Mouse (Mus musculus) hindbrain, embryonic 11.5 days (tissue): ENCODE results near the gene Cyb561. TPM values are rescaled to one million over a fixed set of nuclear protein-coding genes. Genes with fewer than 3 reads are reported as not detected.

Experiments
- ATAC-seq: fragments of 200-750 bp; cut with Nextera tagmentation; 2 replicates; pipeline ENCODE4 v1.8.0; 2017; ENCODE audit warnings: mild to moderate bottlenecking, moderate TSS enrichment, moderate library complexity; ENCODE audit not compliant: low FRiP score
- DNase-seq: peaks from one replicate; pipeline ENCODE4 v3.0.0-alpha.2; 2015; ENCODE audit warnings: low spot score
- H3K27ac ChIP-seq: fragments of 300-500 bp; sonication (generic); 2 replicates; pipeline ENCODE4 v1.5.1; 2014; ENCODE audit warnings: mild to moderate bottlenecking, low read depth, low read length
- H3K27me3 ChIP-seq: fragments of 300-500 bp; sonication (generic); 2 replicates; pipeline ENCODE4 v1.6.1; 2014; ENCODE audit warnings: mild to moderate bottlenecking, low read length, moderate library complexity, mixed read lengths; ENCODE audit not compliant: control insufficient read depth, insufficient read depth
- H3K36me3 ChIP-seq: fragments of 300-500 bp; sonication (generic); 2 replicates; pipeline ENCODE4 v1.6.1; 2014; ENCODE audit warnings: mild to moderate bottlenecking, low read length, moderate library complexity, mixed read lengths; ENCODE audit not compliant: control insufficient read depth, insufficient read depth
- H3K4me1 ChIP-seq: fragments of 300-500 bp; sonication (generic); replicated peaks from 2 replicates; pipeline ENCODE4 v1.6.1; 2014; ENCODE audit warnings: low read length, mixed read lengths; ENCODE audit not compliant: control insufficient read depth, insufficient read depth
- H3K4me2 ChIP-seq: fragments of 300-500 bp; sonication (generic); replicated peaks from 2 replicates; pipeline ENCODE4 v1.6.1; 2014; ENCODE audit warnings: mild to moderate bottlenecking, low read depth, low read length
- H3K4me3 ChIP-seq: fragments of 300-500 bp; sonication (generic); 2 replicates; pipeline ENCODE4 v1.5.1; 2014; ENCODE audit warnings: low read depth, low read length
- H3K9ac ChIP-seq: fragments of 300-500 bp; sonication (generic); 2 replicates; pipeline ENCODE4 v1.6.1; 2014; ENCODE audit warnings: low read depth, low read length
- H3K9me3 ChIP-seq: fragments of 300-500 bp; sonication (generic); 2 replicates; pipeline ENCODE4 v1.6.1; 2016; ENCODE audit warnings: low read length; ENCODE audit not compliant: control insufficient read depth
- WGBS: fragments of 180-500 bp; shearing (Covaris S2); extraction: QIAGEN DNeasy Blood & Tissue Kit; methylation state at CpG from one replicate; pipeline ENCODE4 v1.1.7; 2014; 5-methylcytosine and 5-hydroxymethylcytosine counted together
- polyA plus RNA-seq: library from polyadenylated mRNA; unstranded; fragments of >200 nt; fragmentation: Nextera tagmentation; extraction: Ambion mirVana; gene quantifications from 2 replicates; pipeline ENCODE4 v1.2.1, GENCODE M21; 2014

Cyb561 gene
- polyA plus RNA-seq, 1 experiment from 2014 or later = 17.6 TPM

DNA sequence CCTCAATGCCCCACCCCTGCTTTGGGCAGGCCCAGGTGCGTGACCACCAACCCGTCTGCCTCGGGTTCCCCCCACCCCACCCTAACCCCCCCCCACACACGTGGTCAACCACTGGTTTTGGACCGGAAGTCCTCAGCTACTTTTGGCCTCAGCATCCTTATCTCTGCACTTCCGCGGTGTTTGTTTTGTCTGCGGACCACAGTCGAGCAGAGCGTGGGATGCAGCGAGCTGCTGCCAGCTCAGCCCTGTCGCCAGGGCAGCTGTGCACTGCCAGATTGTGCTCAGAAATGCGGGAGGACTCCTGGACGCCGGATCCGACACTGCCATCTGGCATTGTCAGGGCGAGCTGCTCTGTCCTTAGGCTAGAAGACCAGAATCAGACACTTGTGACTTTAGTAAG lies 6.2 kb upstream of the Cyb561 start:
- Histone ChIP-seq H3K27me3 (no peaks in the 10 kb centered on the region), H3K9me3 (no peaks in the 10 kb centered on the region), H3K27ac (no peak overlapping the region), H3K9ac (no peak overlapping the region), H3K36me3 (no peaks in the 10 kb centered on the region), H3K4me3 (no peak overlapping the region), H3K4me1 (no peaks in the 10 kb centered on the region), H3K4me2 (no peak overlapping the region)
- 55% methylated on average over 17 of the region's 17 CpGs for WGBS
- ATAC-seq (no peak), DNase-seq (no peak)

DNA sequence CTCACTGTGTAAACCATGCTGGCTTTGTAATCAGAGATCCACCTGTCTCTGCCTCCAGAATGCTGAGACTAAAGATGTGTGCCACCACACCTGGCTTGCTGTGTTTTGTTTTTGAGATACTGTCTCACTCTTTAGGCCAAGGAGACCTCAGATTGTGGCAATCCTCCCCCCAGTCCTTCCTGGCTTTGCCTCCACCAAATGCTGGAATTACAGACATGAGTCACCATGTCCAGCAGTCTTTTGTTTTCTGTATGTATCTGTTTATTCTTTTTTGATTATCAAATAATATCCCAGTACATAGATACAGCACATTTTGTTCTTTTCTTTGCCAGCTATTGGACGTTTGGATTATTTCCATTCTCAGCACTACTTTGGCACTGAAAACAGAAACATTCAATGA lies 5.4 kb upstream of the Cyb561 start:
- 70% methylated on average over 1 of the region's 1 CpGs for WGBS
- H3K9me3 ChIP-seq = no peaks in the 10 kb centered on the region
- no peaks in the 10 kb centered on the region for H3K27me3 ChIP-seq
- no peaks in the 10 kb centered on the region for H3K4me1 ChIP-seq
- H3K4me2 ChIP-seq = no peak overlapping the region
- H3K27ac ChIP-seq = no peak overlapping the region
- no peaks in the 10 kb centered on the region for H3K36me3 ChIP-seq
- no peak for ATAC-seq
- no peak overlapping the region for H3K4me3 ChIP-seq
- no peak overlapping the region for H3K9ac ChIP-seq
- no peak for DNase-seq

DNA sequence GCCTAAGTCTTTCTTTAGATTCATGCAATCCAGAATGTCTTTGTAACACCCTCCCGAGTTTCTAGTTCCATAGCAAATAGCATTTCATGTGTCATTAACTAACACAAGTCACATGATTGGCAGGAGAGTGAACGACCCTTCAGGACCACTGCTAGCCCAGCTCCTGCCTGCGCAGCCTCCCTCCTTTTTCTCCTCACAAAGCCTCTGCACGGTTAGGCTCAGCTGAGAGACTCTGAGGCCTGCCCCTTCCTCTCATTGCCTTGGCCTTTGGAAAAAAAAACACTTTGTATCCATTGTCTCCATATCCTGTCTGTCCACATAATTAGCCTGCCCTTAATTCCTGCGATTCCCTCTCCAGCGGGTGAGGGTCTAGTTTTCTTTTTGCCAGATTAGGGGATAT lies 4.4 kb upstream of the Cyb561 start:
- H3K9me3 ChIP-seq = no peaks in the 10 kb centered on the region
- H3K4me2 ChIP-seq = no peak overlapping the region
- no peaks in the 10 kb centered on the region for H3K36me3 ChIP-seq
- no peak overlapping the region for H3K9ac ChIP-seq
- H3K27me3 ChIP-seq = no peaks in the 10 kb centered on the region
- H3K4me3 ChIP-seq = no peak overlapping the region
- no peak overlapping the region for H3K27ac ChIP-seq
- no peaks in the 10 kb centered on the region for H3K4me1 ChIP-seq
- ATAC-seq (no peak), DNase-seq (no peak)
- WGBS = 53% methylated on average over 6 of the region's 6 CpGs

DNA sequence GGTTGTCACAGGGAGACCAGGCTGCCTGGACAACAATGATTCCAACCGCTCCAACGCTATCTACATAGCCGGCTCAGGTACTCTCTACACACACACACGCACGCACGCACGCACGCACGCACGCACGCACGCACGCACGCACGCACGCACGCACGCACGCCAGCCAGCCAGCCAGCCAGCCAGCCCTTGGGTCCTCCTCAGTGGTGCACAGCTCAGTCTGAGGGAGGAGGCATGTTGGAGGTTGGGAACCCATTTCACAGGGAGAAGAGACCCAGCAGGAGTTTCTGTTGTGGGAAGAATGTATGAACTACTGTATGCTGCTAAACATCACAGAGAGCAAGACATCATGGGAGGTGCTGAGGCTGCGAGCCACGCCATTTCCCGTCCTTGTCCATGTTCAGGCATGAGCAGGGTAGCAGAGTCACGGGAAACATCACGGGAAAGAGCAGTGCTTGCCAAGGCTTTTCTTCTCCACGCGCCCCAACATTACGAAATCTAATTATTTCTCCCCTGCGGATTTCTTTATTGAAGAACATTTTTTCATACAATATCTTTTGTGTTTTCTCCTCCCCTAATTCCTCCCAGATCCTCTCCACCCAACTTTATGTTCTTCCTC lies 2.8 kb upstream of the Cyb561 start:
- no peaks in the 10 kb centered on the region for H3K27me3 ChIP-seq
- DNase-seq (no peak), ATAC-seq (no peak)
- H3K4me1 ChIP-seq = no peaks in the 10 kb centered on the region
- no peak overlapping the region for H3K4me3 ChIP-seq
- WGBS = 90% methylated on average over 28 of the region's 28 CpGs
- no peak overlapping the region for H3K27ac ChIP-seq
- H3K4me2 ChIP-seq = no peak overlapping the region
- H3K9me3 ChIP-seq = no peaks in the 10 kb centered on the region
- no peaks in the 10 kb centered on the region for H3K36me3 ChIP-seq
- no peak overlapping the region for H3K9ac ChIP-seq

DNA sequence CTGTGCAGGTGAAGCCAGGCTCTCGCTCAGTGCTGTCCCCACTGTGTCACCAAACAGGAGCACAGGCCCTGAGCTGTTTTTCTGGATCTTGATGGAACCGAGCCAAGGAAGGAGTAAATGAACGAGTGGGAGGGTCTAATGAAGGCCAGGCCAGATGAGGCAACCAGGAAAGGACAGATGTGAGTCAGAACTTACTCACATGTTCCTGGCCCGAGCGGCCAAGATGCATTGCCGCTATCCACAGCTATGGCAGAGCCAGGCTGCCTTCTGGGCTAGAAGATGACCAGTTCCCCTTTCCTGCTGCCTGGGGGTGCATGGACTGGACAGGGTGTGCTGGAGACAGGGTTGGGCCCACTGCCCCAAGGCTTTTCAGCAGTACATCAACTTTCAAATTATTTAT lies 266 bp upstream of the Cyb561 start:
- ATAC-seq (no peak), DNase-seq (no peak)
- Histone ChIP-seq H3K4me2 (no peak overlapping the region), H3K36me3 (no peaks in the 10 kb centered on the region), H3K4me3 (no peak overlapping the region), H3K27me3 (no peaks in the 10 kb centered on the region), H3K27ac (no peak overlapping the region), H3K4me1 (no peaks in the 10 kb centered on the region), H3K9ac (no peak overlapping the region), H3K9me3 (no peaks in the 10 kb centered on the region)
- 85% methylated on average over 6 of the region's 6 CpGs for WGBS

DNA sequence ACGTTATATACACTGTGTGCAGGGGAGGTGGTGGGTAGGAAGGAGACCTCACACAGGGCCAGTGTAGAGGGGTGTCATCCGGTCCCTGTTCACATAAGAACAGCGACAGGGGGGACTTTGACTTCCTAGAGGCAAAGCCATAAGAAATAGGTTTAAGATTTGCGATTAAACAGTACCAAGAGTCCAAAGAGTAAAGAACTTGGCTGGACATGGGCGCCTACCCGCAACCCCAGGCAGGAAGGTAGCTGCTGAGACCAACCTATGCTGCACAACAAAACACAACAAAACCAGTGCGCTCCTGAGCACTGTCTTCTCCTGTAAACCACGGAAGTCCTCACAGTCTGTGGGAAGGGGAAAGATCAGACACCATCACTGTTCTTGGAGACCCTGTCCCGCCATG lies 1.0 kb downstream of the Cyb561 start:
- Histone ChIP-seq H3K27me3 (no peaks in the 10 kb centered on the region), H3K9ac (no peak overlapping the region), H3K4me2 (no peak overlapping the region), H3K36me3 (no peaks in the 10 kb centered on the region), H3K4me3 (no peak overlapping the region), H3K27ac (no peak overlapping the region), H3K9me3 (no peaks in the 10 kb centered on the region), H3K4me1 (no peaks in the 10 kb centered on the region)
- DNase-seq = no peak
- WGBS = 84% methylated on average over 9 of the region's 9 CpGs
- ATAC-seq = no peak

DNA sequence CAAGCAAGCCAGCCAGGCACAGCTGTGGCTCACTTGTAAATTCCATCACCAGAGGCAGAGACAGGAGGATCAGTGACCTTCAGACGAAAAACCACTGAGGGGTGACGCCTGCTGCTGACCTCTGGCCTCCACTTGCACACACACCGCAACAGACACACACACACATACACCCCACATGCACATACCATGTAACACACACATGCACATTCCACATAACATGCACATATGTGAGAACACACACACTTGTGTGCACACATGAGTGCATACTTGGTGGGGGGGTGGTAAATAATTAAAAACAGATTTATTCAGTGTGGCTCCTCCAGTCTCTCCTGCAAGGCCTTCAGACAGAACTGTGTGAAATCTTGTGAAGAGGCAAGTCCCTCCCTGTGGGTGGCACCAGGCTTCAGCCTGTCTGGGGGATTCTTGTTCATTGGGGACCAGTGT lies 1.5 kb downstream of the Cyb561 start:
- WGBS = 48% methylated on average over 3 of the region's 3 CpGs
- H3K27ac ChIP-seq = no peak overlapping the region
- H3K4me2 ChIP-seq = no peak overlapping the region
- no peaks in the 10 kb centered on the region for H3K27me3 ChIP-seq
- ATAC-seq (no peak), DNase-seq (no peak)
- no peaks in the 10 kb centered on the region for H3K36me3 ChIP-seq
- no peak overlapping the region for H3K9ac ChIP-seq
- no peaks in the 10 kb centered on the region for H3K4me1 ChIP-seq
- H3K4me3 ChIP-seq = no peak overlapping the region
- no peaks in the 10 kb centered on the region for H3K9me3 ChIP-seq

DNA sequence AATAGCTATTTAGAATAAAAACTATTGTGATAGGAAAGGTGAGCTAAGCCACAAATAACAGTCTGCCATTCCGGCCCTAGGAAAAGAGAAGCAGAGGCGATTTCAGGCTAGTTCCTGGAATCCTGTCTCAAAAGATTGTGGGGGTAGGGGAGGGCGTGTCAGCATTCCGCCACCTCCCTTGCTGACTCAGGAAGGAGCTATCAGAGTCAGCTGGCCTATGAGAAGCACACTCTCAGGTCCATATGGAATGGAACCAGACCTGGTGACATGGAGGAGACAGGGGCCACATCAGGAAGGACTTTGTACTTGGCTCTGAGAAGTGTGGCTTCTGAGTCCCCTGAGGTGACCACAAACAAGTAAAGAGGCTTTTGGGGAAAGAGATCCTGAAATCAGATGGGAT lies 2.6 kb downstream of the Cyb561 start:
- H3K36me3 ChIP-seq = no peaks in the 10 kb centered on the region

DNA sequence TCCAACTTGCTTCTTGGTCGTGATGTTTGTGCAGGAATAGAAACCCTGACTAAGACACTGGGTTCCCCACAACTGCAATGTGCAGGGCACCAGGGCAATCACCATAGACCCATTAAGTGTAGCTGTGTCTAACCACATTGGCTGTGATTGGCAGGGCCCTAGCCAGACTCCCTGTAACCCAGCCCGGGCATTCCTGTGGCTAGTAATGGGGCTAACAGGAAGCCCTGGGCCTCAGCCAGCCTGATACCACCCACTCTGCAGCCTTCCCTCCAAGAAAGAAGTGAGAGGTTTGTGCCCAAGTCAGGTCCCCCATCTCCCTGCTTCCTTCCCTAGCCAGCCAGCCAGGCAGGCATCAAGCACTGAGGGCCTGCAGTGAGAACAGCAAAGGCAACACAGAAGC lies 4.9 kb downstream of the Cyb561 start:
- Histone ChIP-seq H3K27ac (no peak overlapping the region), H3K27me3 (no peaks in the 10 kb centered on the region), H3K36me3 (no peaks in the 10 kb centered on the region), H3K4me2 (no peak overlapping the region), H3K9ac (no peak overlapping the region), H3K9me3 (no peaks in the 10 kb centered on the region), H3K4me3 (no peak overlapping the region), H3K4me1 (no peaks in the 10 kb centered on the region; the same call in 1 of the 2 replicates)
- 73% methylated on average over 2 of the region's 2 CpGs for WGBS
- no peak for DNase-seq
- ATAC-seq = no peak

More for the DNA sequence above, 2.6 kb downstream of the Cyb561 start:
- H3K4me2 ChIP-seq = no peak overlapping the region
- no peak for ATAC-seq
- H3K9me3 ChIP-seq = no peaks in the 10 kb centered on the region
- 82% methylated on average over 4 of the region's 4 CpGs for WGBS
- no peak overlapping the region for H3K4me3 ChIP-seq
- DNase-seq = no peak
- no peak overlapping the region for H3K27ac ChIP-seq
- H3K27me3 ChIP-seq = no peaks in the 10 kb centered on the region
- no peak overlapping the region for H3K9ac ChIP-seq
- H3K4me1 ChIP-seq = no peaks in the 10 kb centered on the region
